Mouse (Mus musculus): ENCODE measurements at regions not wholly inside any gene's neighbourhood (a gene's known extent, or its start where the extent isn't known, plus 50 kb on each side); places are given as distances from the start of the nearest gene placed in this dataset.

DNA sequence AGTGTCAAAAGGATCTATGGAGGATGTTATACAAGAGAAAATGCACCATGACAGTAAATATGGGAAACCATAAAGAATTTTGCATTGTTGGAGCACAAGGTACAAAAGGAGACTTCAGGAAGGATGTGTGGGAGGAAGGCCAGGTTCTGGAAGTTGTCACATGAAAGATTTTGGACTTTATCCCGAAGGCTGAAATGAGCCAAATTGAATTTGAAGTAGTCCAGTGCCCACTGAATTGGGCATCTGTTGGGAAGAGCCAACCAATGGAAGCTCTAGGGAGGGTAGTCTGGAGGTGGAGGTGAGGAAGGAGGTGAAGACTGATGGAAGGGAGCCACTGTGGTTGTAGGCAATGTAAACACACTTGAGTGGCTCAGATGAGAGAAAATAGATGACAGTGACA, 1445.6 kb downstream of the Gsdmc2 start:
- WGBS, result 88% methylated on average over 1 of the region's 1 CpGs
- Histone ChIP-seq H3K4me1 (replicated peaks; ENCODE audit: control insufficient read depth, insufficient read depth, low read length) (no peaks in the 10 kb centered on the region), H3K27ac (ENCODE audit: control insufficient read depth, insufficient read depth, low read length) (no peak overlapping the region), H3K27me3 (ENCODE audit: control insufficient read depth, insufficient read depth, low read length) (no peaks in the 10 kb centered on the region), H3K36me3 (ENCODE audit: control insufficient read depth, insufficient read depth, low read length) (no peaks in the 10 kb centered on the region), H3K4me3 (ENCODE audit: control insufficient read depth, insufficient read depth, low read length) (no peak overlapping the region)
- DNase-seq, result no peak
- TF ChIP-seq POLR2A (IDR thresholded peaks at IDR 0.05; ENCODE audit: control insufficient read depth, extremely low read depth, insufficient read depth, low read length, poor library complexity) (no peak), CTCF (IDR thresholded peaks at IDR 0.05; ENCODE audit: borderline replicate concordance, control insufficient read depth, extremely low read depth, insufficient read depth, low read length, poor library complexity) (no peak)

GRCm38 (mm10) chr15:62397009-62397408, 1448.0 kb downstream of the Gsdmc2 start:
- H3K4me1 ChIP-seq (replicated peaks; ENCODE audit: control insufficient read depth, insufficient read depth, low read length), result no peaks in the 10 kb centered on the region
- WGBS, result 88% methylated on average over 7 of the region's 7 CpGs
- no peak overlapping the region for H3K27ac ChIP-seq (ENCODE audit: control insufficient read depth, insufficient read depth, low read length)
- no peak for DNase-seq
- H3K27me3 ChIP-seq (ENCODE audit: control insufficient read depth, insufficient read depth, low read length), result no peaks in the 10 kb centered on the region
- no peaks in the 10 kb centered on the region for H3K36me3 ChIP-seq (ENCODE audit: control insufficient read depth, insufficient read depth, low read length)
- no peak overlapping the region for H3K4me3 ChIP-seq (ENCODE audit: control insufficient read depth, insufficient read depth, low read length)
- TF ChIP-seq CTCF (IDR thresholded peaks at IDR 0.05; ENCODE audit: borderline replicate concordance, control insufficient read depth, extremely low read depth, insufficient read depth, low read length, poor library complexity), result no peak

GRCm38 (mm10) chr15:62395377-62395776, 1449.6 kb downstream of the Gsdmc2 start:
- Histone ChIP-seq H3K27ac (ENCODE audit: control insufficient read depth, insufficient read depth, low read length) (no peak overlapping the region), H3K4me1 (replicated peaks; ENCODE audit: control insufficient read depth, insufficient read depth, low read length) (no peaks in the 10 kb centered on the region), H3K36me3 (ENCODE audit: control insufficient read depth, insufficient read depth, low read length) (no peaks in the 10 kb centered on the region), H3K4me3 (ENCODE audit: control insufficient read depth, insufficient read depth, low read length) (no peak overlapping the region), H3K27me3 (ENCODE audit: control insufficient read depth, insufficient read depth, low read length) (no peaks in the 10 kb centered on the region)
- TF ChIP-seq CTCF (IDR thresholded peaks at IDR 0.05; ENCODE audit: borderline replicate concordance, control insufficient read depth, extremely low read depth, insufficient read depth, low read length, poor library complexity), result no peak
- TF ChIP-seq POLR2A (IDR thresholded peaks at IDR 0.05; ENCODE audit: control insufficient read depth, extremely low read depth, insufficient read depth, low read length, poor library complexity), result no peak
- DNase-seq, result no peak
- WGBS, result 96% methylated on average over 2 of the region's 2 CpGs

GRCm38 (mm10) chr15:62393416-62393815, 1451.6 kb downstream of the Gsdmc2 start:
- TF ChIP-seq POLR2A (IDR thresholded peaks at IDR 0.05; ENCODE audit: control insufficient read depth, extremely low read depth, insufficient read depth, low read length, poor library complexity), result no peak
- TF ChIP-seq CTCF (IDR thresholded peaks at IDR 0.05; ENCODE audit: borderline replicate concordance, control insufficient read depth, extremely low read depth, insufficient read depth, low read length, poor library complexity), result no peak
- DNase-seq, result no peak
- no peak overlapping the region for H3K4me3 ChIP-seq (ENCODE audit: control insufficient read depth, insufficient read depth, low read length)
- no peaks in the 10 kb centered on the region for H3K36me3 ChIP-seq (ENCODE audit: control insufficient read depth, insufficient read depth, low read length)
- no peak overlapping the region for H3K27ac ChIP-seq (ENCODE audit: control insufficient read depth, insufficient read depth, low read length)
- no peaks in the 10 kb centered on the region for H3K27me3 ChIP-seq (ENCODE audit: control insufficient read depth, insufficient read depth, low read length)
- H3K4me1 ChIP-seq (replicated peaks; ENCODE audit: control insufficient read depth, insufficient read depth, low read length), result no peaks in the 10 kb centered on the region
- 96% methylated on average over 3 of the region's 3 CpGs for WGBS

DNA sequence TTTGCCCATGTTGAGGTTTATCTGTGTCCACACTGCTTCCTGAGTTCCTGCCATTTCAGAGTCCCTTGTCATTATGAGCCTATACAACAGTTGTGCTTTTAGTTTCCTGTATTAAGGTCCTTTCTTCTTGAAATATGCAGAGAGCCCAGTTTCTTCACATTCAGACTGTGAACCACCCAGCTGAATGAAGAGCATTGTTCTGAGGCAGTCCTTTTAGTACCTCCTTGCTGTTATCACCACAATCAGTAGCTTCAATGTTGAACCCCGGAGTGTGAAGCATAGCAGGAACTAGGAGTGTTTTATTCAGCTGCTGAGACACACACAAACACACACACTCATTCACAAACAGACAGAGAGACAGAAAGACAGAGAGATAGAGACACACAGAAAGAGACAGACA, 1452.1 kb downstream of the Gsdmc2 start:
- Histone ChIP-seq H3K27ac (ENCODE audit: control insufficient read depth, insufficient read depth, low read length) (no peak overlapping the region), H3K36me3 (ENCODE audit: control insufficient read depth, insufficient read depth, low read length) (no peaks in the 10 kb centered on the region), H3K27me3 (ENCODE audit: control insufficient read depth, insufficient read depth, low read length) (no peaks in the 10 kb centered on the region), H3K4me1 (replicated peaks; ENCODE audit: control insufficient read depth, insufficient read depth, low read length) (no peaks in the 10 kb centered on the region), H3K4me3 (ENCODE audit: control insufficient read depth, insufficient read depth, low read length) (no peak overlapping the region)
- DNase-seq, result no peak
- 17% methylated on average over 1 of the region's 1 CpGs for WGBS
- TF ChIP-seq POLR2A (IDR thresholded peaks at IDR 0.05; ENCODE audit: control insufficient read depth, extremely low read depth, insufficient read depth, low read length, poor library complexity) (no peak), CTCF (IDR thresholded peaks at IDR 0.05; ENCODE audit: borderline replicate concordance, control insufficient read depth, extremely low read depth, insufficient read depth, low read length, poor library complexity) (no peak)

DNA sequence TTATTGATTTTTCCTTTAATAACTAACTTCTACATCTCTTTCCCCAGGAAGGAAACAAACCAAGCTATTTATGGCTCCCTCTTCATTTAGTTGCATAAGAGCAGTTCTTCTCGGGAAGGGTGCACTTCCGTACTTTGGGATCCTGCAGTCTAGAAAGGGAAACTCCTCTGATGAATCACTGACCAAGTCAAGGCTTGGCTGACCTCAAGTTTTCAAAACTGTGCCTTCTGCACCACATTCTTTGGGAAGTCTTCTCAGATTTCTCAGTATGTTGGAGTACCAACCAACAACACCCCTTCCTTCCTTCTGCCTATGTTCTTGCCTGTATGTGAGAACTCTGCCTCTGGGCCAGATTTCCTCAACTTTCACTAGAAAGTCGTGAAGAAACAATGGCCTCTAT, 1452.6 kb downstream of the Gsdmc2 start:
- H3K36me3 ChIP-seq (ENCODE audit: control insufficient read depth, insufficient read depth, low read length), result no peaks in the 10 kb centered on the region
- H3K27me3 ChIP-seq (ENCODE audit: control insufficient read depth, insufficient read depth, low read length), result no peaks in the 10 kb centered on the region
- H3K27ac ChIP-seq (ENCODE audit: control insufficient read depth, insufficient read depth, low read length), result no peak overlapping the region
- no peak for DNase-seq
- H3K4me1 ChIP-seq (replicated peaks; ENCODE audit: control insufficient read depth, insufficient read depth, low read length), result no peaks in the 10 kb centered on the region
- TF ChIP-seq CTCF (IDR thresholded peaks at IDR 0.05; ENCODE audit: borderline replicate concordance, control insufficient read depth, extremely low read depth, insufficient read depth, low read length, poor library complexity) (no peak), POLR2A (IDR thresholded peaks at IDR 0.05; ENCODE audit: control insufficient read depth, extremely low read depth, insufficient read depth, low read length, poor library complexity) (no peak)
- no peak overlapping the region for H3K4me3 ChIP-seq (ENCODE audit: control insufficient read depth, insufficient read depth, low read length)
- 72% methylated on average over 3 of the region's 3 CpGs for WGBS

DNA sequence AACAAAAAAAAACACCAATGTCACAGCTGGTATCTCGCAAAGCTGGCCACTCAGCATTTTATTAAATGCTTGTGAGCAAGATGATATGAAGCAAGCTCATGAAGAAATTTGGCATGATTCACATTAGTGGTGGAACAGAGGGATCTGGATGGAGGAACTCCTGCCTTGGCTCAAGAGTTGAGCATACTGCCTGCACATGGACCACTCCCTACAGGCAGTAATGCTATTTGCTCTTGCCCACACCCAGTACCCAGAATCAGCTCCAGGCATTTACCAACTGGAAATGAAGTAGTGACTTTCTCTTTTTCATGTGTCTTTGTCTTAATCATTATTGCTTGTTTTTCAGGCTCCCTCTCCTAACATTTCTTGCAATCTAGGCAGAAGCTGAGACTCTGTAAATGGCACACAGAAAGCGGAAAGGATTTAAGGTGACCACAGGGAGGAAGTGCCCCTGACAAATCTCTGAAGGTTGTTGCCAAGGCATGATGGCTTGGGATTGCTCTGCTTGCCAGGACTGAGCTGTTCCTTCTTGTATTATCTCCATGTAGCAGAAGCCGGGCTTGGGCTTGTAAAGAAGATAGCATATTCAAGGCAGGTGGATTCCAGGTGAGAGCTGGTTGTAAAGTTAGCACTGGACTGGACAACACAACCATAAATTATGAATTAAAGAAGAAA, 1455.4 kb downstream of the Gsdmc2 start:
- Histone ChIP-seq H3K4me1 (replicated peaks; ENCODE audit: control insufficient read depth, insufficient read depth, low read length) (no peaks in the 10 kb centered on the region), H3K27me3 (ENCODE audit: control insufficient read depth, insufficient read depth, low read length) (no peaks in the 10 kb centered on the region), H3K27ac (ENCODE audit: control insufficient read depth, insufficient read depth, low read length) (no peak overlapping the region), H3K36me3 (ENCODE audit: control insufficient read depth, insufficient read depth, low read length) (no peaks in the 10 kb centered on the region), H3K4me3 (ENCODE audit: control insufficient read depth, insufficient read depth, low read length) (no peak overlapping the region)
- no peak for DNase-seq
- WGBS, result 93% methylated on average over 3 of the region's 3 CpGs
- no peak for TF ChIP-seq POLR2A (IDR thresholded peaks at IDR 0.05; ENCODE audit: control insufficient read depth, extremely low read depth, insufficient read depth, low read length, poor library complexity)
